Mouse (Mus musculus): ENCODE data around the gene Nxnl1. TPM values are rescaled to one million over a fixed set of nuclear protein-coding genes. Genes with fewer than 3 reads are reported as not detected.

The Nxnl1 gene
- total RNA-seq, 1 experiment: not detected

GRCm38 (mm10) chr8:71570291-71570954 lies 4.0 kb upstream of the Nxnl1 start:
- Histone ChIP-seq H3K4me1 (ENCODE audit: control insufficient read depth in 2 of 2, insufficient read depth in 2 of 2, low read length in 2 of 2, poor library complexity in 1 of 2) (peaks cover 0 to 19% of the 10 kb centered on the region in 2 experiments; a peak in 2 of 4 replicates), H3K4me3 (ENCODE audit: insufficient read depth in 1 of 2, low read depth in 1 of 2, low read length in 2 of 2, poor library complexity in 1 of 2, severe bottlenecking in 1 of 2) (peak overlapping the region; percentile 76 to 98), H3K9me3 (ENCODE audit: control insufficient read depth, insufficient read depth, low read depth, low read length) (no peaks in the 10 kb centered on the region), H3K36me3 (ENCODE audit: control insufficient read depth, insufficient read depth, low read length, poor library complexity, severe bottlenecking) (no peaks in the 10 kb centered on the region), H3K9ac (ENCODE audit: insufficient read depth, low read depth, low read length, poor library complexity, severe bottlenecking) (peak overlapping the region; percentile 77), H3K27ac (ENCODE audit: insufficient read depth, low read depth, low read length, poor library complexity, severe bottlenecking) (peak overlapping the region; percentile 76; the same call in 1 of the 2 replicates)
- TF ChIP-seq MAFK (IDR thresholded peaks at IDR 0.05; ENCODE audit: insufficient read depth, low read depth, low read length) (0 out of 2 replicates have a peak, but pooled peaks have one; percentile 6), CHD2 (IDR thresholded peaks at IDR 0.05; ENCODE audit: low read depth, low read length) (no peak)
- DNase-seq (ENCODE audit: low read depth, low spot score): peak; percentile 100
- in situ Hi-C loops (cut with MboI; ENCODE audit: low sequenced_read_pairs in 2 of 2, unreplicated experiment in 2 of 2): no loop called here

GRCm38 (mm10) chr8:71569366-71570290 lies 3.2 kb upstream of the Nxnl1 start:
- peaks cover 0 to 19% of the 10 kb centered on the region in 2 experiments; a peak in 2 of 4 replicates for H3K4me1 ChIP-seq (ENCODE audit: control insufficient read depth in 2 of 2, insufficient read depth in 2 of 2, low read length in 2 of 2, poor library complexity in 1 of 2)
- H3K9ac ChIP-seq (ENCODE audit: insufficient read depth, low read depth, low read length, poor library complexity, severe bottlenecking): peak overlapping the region; percentile 89
- H3K4me3 ChIP-seq (ENCODE audit: insufficient read depth in 1 of 2, low read depth in 1 of 2, low read length in 2 of 2, poor library complexity in 1 of 2, severe bottlenecking in 1 of 2): peak overlapping the region; percentile 76 to 98
- H3K9me3 ChIP-seq (ENCODE audit: control insufficient read depth, insufficient read depth, low read depth, low read length): no peaks in the 10 kb centered on the region
- H3K36me3 ChIP-seq (ENCODE audit: control insufficient read depth, insufficient read depth, low read length, poor library complexity, severe bottlenecking): no peaks in the 10 kb centered on the region
- peak; percentile 99 for DNase-seq (ENCODE audit: low read depth, low spot score)
- TF ChIP-seq ZC3H11A (IDR thresholded peaks at IDR 0.05; ENCODE audit: borderline replicate concordance, low read depth, low read length): no peak
- TF ChIP-seq CHD2 (IDR thresholded peaks at IDR 0.05; ENCODE audit: low read depth, low read length): no peak
- no peak for TF ChIP-seq MAFK (IDR thresholded peaks at IDR 0.05; ENCODE audit: insufficient read depth, low read depth, low read length)
- 0 out of 2 replicates have a peak, but pooled peaks have one; percentile 10 for TF ChIP-seq HCFC1 (IDR thresholded peaks at IDR 0.05; ENCODE audit: borderline replicate concordance, insufficient read depth, low read length)
- no peak for TF ChIP-seq ZNF384 (IDR thresholded peaks at IDR 0.05; ENCODE audit: low read depth, low read length)
- in situ Hi-C loops (cut with MboI; ENCODE audit: low sequenced_read_pairs in 2 of 2, unreplicated experiment in 2 of 2): no loop called here
- peak overlapping the region; percentile 92 for H3K27ac ChIP-seq (ENCODE audit: insufficient read depth, low read depth, low read length, poor library complexity, severe bottlenecking)

- DNase-seq (ENCODE audit: low read depth, low spot score): no peak
- H3K4me3 ChIP-seq (ENCODE audit: insufficient read depth in 1 of 2, low read depth in 1 of 2, low read length in 2 of 2, poor library complexity in 1 of 2, severe bottlenecking in 1 of 2): peak overlapping the region; percentile 76 to 98
- H3K4me1 ChIP-seq (ENCODE audit: control insufficient read depth in 2 of 2, insufficient read depth in 2 of 2, low read length in 2 of 2, poor library complexity in 1 of 2): peaks cover 0 to 19% of the 10 kb centered on the region in 2 experiments; a peak in 2 of 4 replicates
- no peaks in the 10 kb centered on the region for H3K36me3 ChIP-seq (ENCODE audit: control insufficient read depth, insufficient read depth, low read length, poor library complexity, severe bottlenecking)
- in situ Hi-C loops (cut with MboI; ENCODE audit: low sequenced_read_pairs in 2 of 2, unreplicated experiment in 2 of 2): no loop called here
- TF ChIP-seq HCFC1 (IDR thresholded peaks at IDR 0.05; ENCODE audit: borderline replicate concordance, insufficient read depth, low read length): no peak
- no peak for TF ChIP-seq ZC3H11A (IDR thresholded peaks at IDR 0.05; ENCODE audit: borderline replicate concordance, low read depth, low read length)
- no peak for TF ChIP-seq MAFK (IDR thresholded peaks at IDR 0.05; ENCODE audit: insufficient read depth, low read depth, low read length)
- no peak for TF ChIP-seq ZNF384 (IDR thresholded peaks at IDR 0.05; ENCODE audit: low read depth, low read length)
- TF ChIP-seq CHD2 (IDR thresholded peaks at IDR 0.05; ENCODE audit: low read depth, low read length): no peak
- no peak overlapping the region for H3K9ac ChIP-seq (ENCODE audit: insufficient read depth, low read depth, low read length, poor library complexity, severe bottlenecking)
- 0 out of 2 replicates have a peak overlapping the region, but pooled peaks have one; percentile 29 for H3K27ac ChIP-seq (ENCODE audit: insufficient read depth, low read depth, low read length, poor library complexity, severe bottlenecking)
- H3K9me3 ChIP-seq (ENCODE audit: control insufficient read depth, insufficient read depth, low read depth, low read length): no peaks in the 10 kb centered on the region
These were observed 2.5 kb upstream of the Nxnl1 start for GRCm38 (mm10) chr8:71568941-71569340.

- Histone ChIP-seq H3K9ac (ENCODE audit: insufficient read depth, low read depth, low read length, poor library complexity, severe bottlenecking) (peak within 1 kb of the TSS; percentile 89), H3K4me3 (ENCODE audit: insufficient read depth in 1 of 2, low read depth in 1 of 2, low read length in 2 of 2, poor library complexity in 1 of 2, severe bottlenecking in 1 of 2) (peak within 1 kb of the TSS; percentile 76 to 98), H3K4me1 (ENCODE audit: control insufficient read depth in 2 of 2, insufficient read depth in 2 of 2, low read length in 2 of 2, poor library complexity in 1 of 2) (peaks cover 0 to 19% of the 10 kb centered on the region in 2 experiments; a peak in 2 of 4 replicates), H3K36me3 (ENCODE audit: control insufficient read depth, insufficient read depth, low read length, poor library complexity, severe bottlenecking) (no peaks in the 10 kb centered on the region), H3K9me3 (ENCODE audit: control insufficient read depth, insufficient read depth, low read depth, low read length) (no peaks in the 10 kb centered on the region), H3K27ac (ENCODE audit: insufficient read depth, low read depth, low read length, poor library complexity, severe bottlenecking) (peak within 1 kb of the TSS; percentile 92)
- TF ChIP-seq MAFK (IDR thresholded peaks at IDR 0.05; ENCODE audit: insufficient read depth, low read depth, low read length) (no peak), ZNF384 (IDR thresholded peaks at IDR 0.05; ENCODE audit: low read depth, low read length) (no peak), ZC3H11A (IDR thresholded peaks at IDR 0.05; ENCODE audit: borderline replicate concordance, low read depth, low read length) (no peak), HCFC1 (IDR thresholded peaks at IDR 0.05; ENCODE audit: borderline replicate concordance, insufficient read depth, low read length) (no peak), CHD2 (IDR thresholded peaks at IDR 0.05; ENCODE audit: low read depth, low read length) (no peak)
- in situ Hi-C loops (cut with MboI; ENCODE audit: low sequenced_read_pairs in 2 of 2, unreplicated experiment in 2 of 2): no loop called here
- no peak for DNase-seq (ENCODE audit: low read depth, low spot score)
These were observed 2.1 kb upstream of the Nxnl1 start, which contains the start of gene Slc27a1 for GRCm38 (mm10) chr8:71568387-71568937. TSS of gene Slc27a1 (plus strand) at chr8:71568882.
